Mouse (Mus musculus) left cerebral cortex, adult 2 months (tissue): ENCODE measurements at regions not wholly inside any gene's neighbourhood (a gene's known extent, or its start where the extent isn't known, plus 50 kb on each side); places are given as distances from the start of the nearest gene placed in this dataset.
A peak's percentile ranks its signal among the peaks of the same experiment; 100 is the strongest.

ENCODE experiments used
- DNase-seq, 2 experiments: peaks; one replicate each; pipeline ENCODE4 v3.0.0; 2021 to 2022; ENCODE audit warnings: low spot score in 2 of 2, mixed read lengths in 1 of 2; ENCODE audit errors: extremely low spot score in 1 of 2
- H3K27ac ChIP-seq: fragments of 200-600 bp; 2 replicates; pipeline ENCODE4 v1.8.1; 2022
- H3K4me3 ChIP-seq: fragments of 200-600 bp; 2 replicates; pipeline ENCODE4 v1.8.1; 2022
- CTCF ChIP-seq: fragments of 200-600 bp; IDR thresholded peaks from 2 replicates; pipeline ENCODE4 v1.8.1; 2022; ENCODE audit warnings: antibody characterized with exemption, mild to moderate bottlenecking, moderate library complexity
- intact Hi-C: fragments of 180-260 bp; cut with DNase I; formaldehyde crosslinking; loops from one replicate; pipeline ENCODE4 v1.15.1; 2025

DNA sequence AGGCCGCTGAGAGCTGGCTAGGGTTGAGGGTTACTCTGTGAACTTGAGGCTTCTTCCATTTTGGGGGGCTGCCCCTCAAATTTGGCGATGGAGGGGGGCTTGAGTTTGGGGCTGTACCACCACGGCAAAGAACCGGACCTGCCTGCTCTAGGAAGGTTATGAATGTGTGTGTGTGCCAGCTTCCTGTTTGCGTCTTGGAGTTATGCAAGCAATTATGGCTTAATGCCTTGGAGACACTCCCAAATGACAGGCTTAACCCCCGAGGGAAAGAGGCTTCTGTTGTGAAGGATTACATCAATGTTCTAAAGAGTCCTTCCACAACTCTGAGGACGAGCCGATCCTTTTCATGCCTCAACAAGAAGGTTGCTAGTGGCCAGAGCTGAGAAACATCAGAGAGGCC, 294.1 kb downstream of the Bcl11a start:
- intact Hi-C loops = loop anchor here (10.0 kb wide), 1 partner anchor 287 kb away; no protein-coding TSS in a partner anchor
- TF ChIP-seq CTCF = no peak
- H3K4me3 ChIP-seq = no peak overlapping the region
- H3K27ac ChIP-seq = no peak overlapping the region
- DNase-seq = no peak

DNA sequence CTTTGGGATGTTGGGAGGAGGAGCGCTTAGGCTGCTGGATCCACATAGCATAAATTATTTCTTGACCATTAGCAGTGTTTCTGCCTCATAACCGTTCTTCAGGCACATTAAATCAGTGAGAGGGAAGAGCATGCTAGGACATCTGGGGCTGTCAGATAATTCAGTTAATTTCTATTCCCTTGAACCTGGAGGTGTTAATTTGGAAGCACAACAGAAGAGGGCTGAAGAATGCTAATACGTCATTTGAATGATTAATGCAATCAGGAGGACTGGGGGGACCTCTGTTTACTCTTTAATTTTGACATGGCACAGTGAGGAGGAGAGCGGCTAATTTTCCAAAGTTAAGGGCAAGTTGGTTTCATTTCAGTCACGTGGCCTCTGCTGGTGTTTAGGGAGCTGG, 294.8 kb downstream of the Bcl11a start:
- Histone ChIP-seq H3K27ac (no peak overlapping the region), H3K4me3 (no peak overlapping the region)
- no peak for DNase-seq
- TF ChIP-seq CTCF = no peak
- intact Hi-C loops = loop anchor here (10.0 kb wide), 1 partner anchor 288 kb away; no protein-coding TSS in a partner anchor

DNA sequence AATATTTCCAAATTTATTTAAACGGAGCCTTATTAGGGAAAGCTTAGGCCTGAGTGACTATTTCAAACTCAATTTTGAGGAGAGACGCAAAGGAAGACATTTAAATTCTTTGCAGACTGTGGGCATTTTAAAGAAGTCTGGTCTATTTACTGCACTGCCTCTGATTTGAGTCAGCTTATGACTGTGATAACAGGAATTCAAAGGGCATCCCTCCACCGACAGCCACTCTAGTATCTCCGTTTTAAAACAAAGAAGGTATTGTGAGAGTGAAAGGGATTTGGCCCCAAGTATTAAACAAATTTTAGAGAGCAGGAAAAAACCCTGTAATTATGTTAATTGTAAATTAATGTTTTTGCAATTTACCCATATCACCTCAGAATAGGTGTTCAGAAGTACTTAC, 295.4 kb downstream of the Bcl11a start:
- no peak for DNase-seq
- intact Hi-C loops = loop anchor here (10.0 kb wide), 1 partner anchor 288 kb away; no protein-coding TSS in a partner anchor
- Histone ChIP-seq H3K27ac (no peak overlapping the region), H3K4me3 (no peak overlapping the region)
- TF ChIP-seq CTCF = no peak

DNA sequence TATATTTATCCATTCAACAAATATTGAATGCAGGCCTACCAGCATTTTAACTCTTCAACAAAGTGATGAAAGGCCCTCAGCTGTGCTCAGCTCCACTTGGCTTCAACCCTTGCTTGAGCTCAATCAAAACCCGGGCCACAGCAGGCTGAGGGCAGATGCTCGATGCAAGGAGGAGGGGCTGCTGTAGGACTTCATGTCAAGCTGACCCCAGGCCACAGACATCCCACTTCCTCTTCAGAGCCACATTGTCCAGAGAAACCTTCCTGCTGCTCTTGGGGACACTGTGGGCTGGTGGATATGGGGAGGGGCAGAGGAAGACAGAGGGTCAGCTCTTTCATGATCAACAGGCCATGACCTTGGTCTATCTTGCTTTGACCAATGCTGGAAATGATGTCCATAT, 299.7 kb downstream of the Bcl11a start:
- no peak for DNase-seq
- H3K27ac ChIP-seq = no peak overlapping the region
- H3K4me3 ChIP-seq = no peak overlapping the region
- TF ChIP-seq CTCF = no peak
- intact Hi-C loops = loop anchor here (10.0 kb wide), 1 partner anchor 293 kb away; no protein-coding TSS in a partner anchor

DNA sequence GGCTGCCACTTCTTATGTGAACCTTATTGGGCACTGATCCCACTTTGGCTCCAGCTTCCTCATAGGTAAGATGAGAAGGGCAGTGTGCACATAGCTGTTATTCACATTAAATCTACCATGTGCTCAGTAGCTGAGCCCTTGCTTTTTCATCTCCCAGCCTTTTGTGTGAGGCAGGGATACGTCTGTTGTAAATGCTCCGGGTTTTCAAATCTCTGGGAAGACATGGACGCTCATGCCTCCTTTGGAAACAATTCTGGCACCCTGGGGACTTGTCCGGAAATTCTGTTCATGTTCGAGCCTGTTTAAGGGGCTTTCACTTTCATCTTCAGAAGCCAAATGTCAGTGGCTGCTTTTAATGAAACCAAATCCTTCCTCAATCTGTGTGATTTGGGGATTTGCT, 312.7 kb downstream of the Bcl11a start:
- Histone ChIP-seq H3K4me3 (no peak overlapping the region), H3K27ac (no peak overlapping the region)
- DNase-seq = no peak
- intact Hi-C loops = no loop called here
- no peak for TF ChIP-seq CTCF

DNA sequence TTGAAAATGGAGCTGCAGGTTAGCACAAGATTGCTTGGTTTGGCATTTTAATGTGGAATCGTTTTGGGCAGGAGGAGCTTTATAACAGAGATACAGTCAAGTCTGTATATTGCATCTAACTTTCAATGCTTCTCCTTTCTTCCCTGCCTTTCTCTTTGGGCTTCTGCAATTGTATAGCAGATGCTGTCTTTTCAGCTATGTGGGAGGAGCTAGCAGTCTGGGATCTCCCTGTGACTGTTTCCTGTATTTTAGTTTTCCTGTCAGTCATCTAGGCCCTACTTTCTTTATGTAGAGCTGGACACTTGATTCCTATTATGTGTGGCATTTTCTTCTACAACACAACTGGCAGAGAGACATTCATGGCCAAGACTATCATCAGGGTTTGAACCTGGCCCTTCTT, 313.5 kb downstream of the Bcl11a start:
- intact Hi-C loops = no loop called here
- no peak for TF ChIP-seq CTCF
- no peak overlapping the region for H3K27ac ChIP-seq
- no peak overlapping the region for H3K4me3 ChIP-seq
- DNase-seq = no peak

DNA sequence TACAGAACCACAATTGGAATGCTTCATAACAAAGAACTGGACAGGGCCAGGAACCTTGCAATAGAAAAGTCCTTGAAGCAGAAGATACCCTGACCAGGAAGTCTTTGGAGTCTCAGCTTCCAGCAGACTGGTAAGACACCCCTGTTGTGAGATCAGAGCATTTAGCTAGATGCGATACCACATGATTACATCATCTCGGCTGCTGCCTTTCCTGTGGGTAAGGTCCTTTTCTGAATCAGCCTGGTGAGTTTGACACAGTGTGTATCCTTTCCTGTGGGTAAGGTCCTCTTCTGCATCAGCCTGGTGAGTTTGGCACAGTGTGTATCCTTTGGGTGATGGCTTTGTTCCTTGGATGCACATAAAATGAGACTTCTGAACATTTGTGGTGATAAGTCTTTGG, 317.6 kb downstream of the Bcl11a start:
- intact Hi-C loops = no loop called here
- no peak for TF ChIP-seq CTCF
- no peak for DNase-seq

DNA sequence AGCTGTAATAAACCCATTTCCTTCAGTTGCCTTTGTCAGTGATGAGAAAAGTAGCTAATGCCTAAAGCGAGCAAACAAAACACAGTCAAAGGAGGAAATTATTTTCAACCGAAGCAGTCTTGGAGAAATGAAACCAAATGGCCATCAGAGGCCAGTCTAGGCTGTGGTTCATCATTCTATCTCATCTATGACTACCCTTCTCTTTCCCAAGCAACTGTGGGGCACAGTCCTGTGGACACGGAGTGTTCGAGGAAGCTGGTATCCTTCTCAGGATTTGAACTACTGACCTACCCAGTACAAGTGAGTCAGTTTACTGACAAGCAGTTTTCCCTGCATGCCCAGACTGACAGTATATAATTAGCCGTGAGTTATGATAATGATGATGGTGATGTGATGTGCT, 319.1 kb downstream of the Bcl11a start:
- no peak overlapping the region for H3K4me3 ChIP-seq
- DNase-seq = no peak
- no peak overlapping the region for H3K27ac ChIP-seq
- TF ChIP-seq CTCF = no peak
- intact Hi-C loops = no loop called here

More for the DNA sequence above, 317.6 kb downstream of the Bcl11a start:
- Histone ChIP-seq H3K4me3 (no peak overlapping the region), H3K27ac (no peak overlapping the region)

DNA sequence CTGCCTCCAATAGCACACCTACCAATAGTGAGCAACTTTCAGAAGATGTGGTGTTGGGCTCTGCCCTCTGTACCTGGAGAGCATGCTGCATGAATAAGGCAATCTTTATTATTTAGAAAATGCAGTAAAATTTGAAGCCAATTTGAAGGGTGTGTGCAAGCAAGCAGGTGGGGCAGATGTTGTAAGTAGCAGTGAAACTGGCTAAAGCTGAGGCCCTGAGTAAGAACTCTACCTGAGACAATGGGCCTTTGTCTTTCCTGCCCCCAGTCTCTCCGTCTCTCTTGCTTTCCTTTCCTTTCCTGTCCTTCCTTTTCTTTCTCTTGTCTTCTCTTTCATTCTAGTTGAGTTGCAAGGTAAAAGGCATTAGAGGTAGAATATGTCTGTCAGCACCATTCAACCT, 319.9 kb downstream of the Bcl11a start:
- Histone ChIP-seq H3K27ac (no peak overlapping the region), H3K4me3 (no peak overlapping the region)
- no peak for TF ChIP-seq CTCF
- DNase-seq = no peak
- intact Hi-C loops = no loop called here

DNA sequence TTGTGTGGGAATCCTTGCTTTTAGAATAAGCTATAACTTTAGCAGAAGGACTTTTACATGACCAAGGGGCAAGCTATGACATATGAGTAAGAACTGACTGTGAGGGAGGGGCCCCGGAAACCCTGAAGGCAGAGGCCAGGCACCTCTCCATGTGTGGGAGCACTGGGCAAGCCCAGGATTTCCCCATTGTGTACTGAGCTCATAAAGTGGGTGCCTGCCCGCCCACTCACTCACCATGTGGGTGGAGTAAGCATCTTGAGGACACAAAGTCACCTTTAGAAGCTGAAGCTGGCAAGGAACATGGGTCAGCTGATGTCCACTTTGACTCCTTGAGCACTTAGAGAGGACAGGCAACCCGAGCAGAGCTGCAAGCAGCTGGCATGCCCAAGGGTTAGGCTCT, 323.3 kb downstream of the Bcl11a start:
- no peak for TF ChIP-seq CTCF
- no peak overlapping the region for H3K27ac ChIP-seq

DNA sequence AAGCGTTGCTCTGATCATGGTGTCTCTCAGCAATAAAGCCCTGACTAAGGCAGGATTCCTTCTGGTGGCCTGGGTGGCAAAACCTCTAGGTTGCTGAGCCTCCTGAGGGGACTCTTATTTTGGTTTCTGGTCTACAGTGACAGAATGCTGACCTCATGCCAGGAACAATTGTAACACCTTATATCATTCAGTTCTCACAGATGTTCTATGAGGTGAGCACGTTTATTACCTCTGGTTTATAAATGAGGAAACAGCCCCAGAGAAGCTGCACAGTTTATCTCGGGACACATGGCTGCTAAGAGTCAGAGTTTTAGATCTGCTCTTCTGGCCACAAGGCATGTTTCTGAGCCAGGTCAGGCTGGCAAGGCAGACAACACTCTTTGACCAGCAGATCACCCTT, 324.3 kb downstream of the Bcl11a start:
- Histone ChIP-seq H3K27ac (no peak overlapping the region), H3K4me3 (no peak overlapping the region)
- no peak for DNase-seq
- TF ChIP-seq CTCF = no peak
- intact Hi-C loops = no loop called here

More for the DNA sequence above, 323.3 kb downstream of the Bcl11a start:
- no peak for DNase-seq
- H3K4me3 ChIP-seq = no peak overlapping the region
- intact Hi-C loops = no loop called here

DNA sequence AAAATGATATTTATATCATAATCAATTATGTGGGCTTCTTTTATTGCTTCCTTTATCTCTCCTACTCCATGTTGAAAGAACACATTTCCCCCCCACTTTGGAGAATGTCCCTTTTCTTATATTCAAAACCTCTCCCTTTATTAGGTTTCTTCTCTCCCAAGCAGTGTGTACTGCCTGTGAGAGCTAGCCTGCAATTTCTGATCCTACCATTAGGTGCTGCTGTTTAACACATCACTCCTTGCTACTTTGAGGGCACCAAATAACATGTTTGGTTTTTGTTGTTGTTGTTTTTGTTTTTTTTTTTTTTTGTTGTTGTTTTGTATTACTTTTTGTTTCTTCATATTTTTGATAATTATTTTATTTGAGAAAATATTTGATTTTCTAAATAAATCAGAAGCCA, 336.9 kb downstream of the Bcl11a start:
- no peak for DNase-seq

DNA sequence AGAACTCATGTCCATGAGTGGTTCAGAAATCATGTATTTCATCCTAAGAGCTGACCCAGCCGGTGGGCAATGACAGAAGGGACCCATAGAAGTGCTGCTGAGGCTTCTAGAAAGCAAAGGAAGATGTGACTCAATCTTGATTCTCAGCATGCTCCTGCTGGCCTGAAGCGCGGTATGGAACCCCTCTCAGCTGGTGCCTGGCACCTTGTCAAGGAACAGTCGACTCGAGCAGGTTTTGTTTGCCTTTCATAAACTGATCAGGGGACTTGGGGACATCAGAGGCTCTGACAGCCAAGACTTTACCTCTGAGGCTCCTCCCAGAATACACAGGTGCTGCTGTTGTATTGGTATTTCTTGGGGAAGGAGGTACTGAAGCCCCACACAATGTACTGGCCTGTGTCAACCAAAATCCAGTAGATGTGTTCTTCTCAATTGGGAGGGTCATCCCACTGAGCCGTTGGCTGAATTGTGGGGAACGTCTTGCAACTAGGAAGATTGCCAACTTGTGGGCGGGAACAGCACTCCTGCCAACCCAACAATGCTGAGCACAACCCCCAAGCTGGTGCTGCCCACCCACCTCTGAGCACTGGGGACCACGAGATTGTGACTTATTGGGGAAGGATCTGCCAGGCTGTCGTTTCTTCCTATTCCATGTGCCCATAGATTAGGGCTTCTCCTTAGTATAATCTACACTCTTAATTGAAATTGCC, 344.4 kb downstream of the Bcl11a start:
- H3K27ac ChIP-seq = no peak overlapping the region
- intact Hi-C loops = no loop called here
- H3K4me3 ChIP-seq = no peak overlapping the region
- no peak for TF ChIP-seq CTCF
- DNase-seq = no peak

More for the DNA sequence above, 336.9 kb downstream of the Bcl11a start:
- TF ChIP-seq CTCF = peak; percentile 67
- Histone ChIP-seq H3K4me3 (no peak overlapping the region), H3K27ac (no peak overlapping the region)
- intact Hi-C loops = no loop called here
